Mouse (Mus musculus): Measurements from ENCODE around the gene Skp1a. TPM values are rescaled to one million over a fixed set of nuclear protein-coding genes. Genes with fewer than 3 reads are reported as not detected.

Skp1a gene
- total and polyA plus RNA-seq, 3 experiments = 169 to 371 (median 209) TPM

DNA sequence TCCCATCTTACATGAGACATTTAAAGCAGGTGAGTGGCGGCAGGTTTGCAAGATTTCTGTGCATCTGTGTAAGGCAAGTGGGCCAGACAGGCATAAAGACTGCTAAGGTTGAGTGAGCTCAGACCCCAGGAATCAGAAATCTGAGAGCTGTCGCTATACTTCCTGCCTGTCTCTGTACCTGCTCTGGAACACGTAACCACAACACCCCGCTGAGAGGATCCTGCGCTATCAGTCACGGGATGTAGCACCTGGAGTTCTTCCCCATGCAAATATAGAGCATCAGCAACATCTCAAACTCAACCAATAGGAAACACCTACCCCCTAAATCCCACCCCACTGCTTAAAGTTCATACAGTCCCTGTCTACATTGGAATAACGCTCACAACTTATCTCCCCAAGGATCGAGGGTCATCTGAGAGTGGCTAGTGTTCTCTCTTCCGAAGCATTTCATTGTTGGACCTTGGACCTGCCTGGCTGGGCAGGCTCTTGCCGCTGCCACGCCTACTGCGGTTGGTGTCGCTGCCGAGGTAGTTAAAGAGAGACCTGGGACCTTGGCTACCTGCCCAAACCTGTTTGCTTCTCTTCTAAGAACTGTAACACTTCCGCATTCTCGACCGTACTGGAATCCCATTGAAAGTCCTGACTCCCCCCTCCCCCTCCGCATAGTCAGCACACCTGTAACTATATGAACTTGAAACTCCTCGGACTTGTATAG is 7.7 kb upstream of the Skp1a start:
- H3K36me3 ChIP-seq (replicated peaks in 1 of 2; ENCODE audit: control insufficient read depth in 1 of 2, insufficient read depth in 1 of 2, low read length in 1 of 2) = no peaks in the 10 kb centered on the region
- dilution Hi-C loops (cut with MboI; ENCODE audit: extremely low pct_ligation_motif_present, extremely low pct_unique_long_range_greater_than_20kb, low sequenced_read_pairs) = no loop called here
- H3K4me3 ChIP-seq (replicated peaks in 1 of 3; ENCODE audit: low read depth in 2 of 3, low read length in 2 of 3, poor library complexity in 1 of 3) = peak overlapping the region in 2 of 3 experiments; percentile 8 to 20
- H3K4me1 ChIP-seq (ENCODE audit: control insufficient read depth in 1 of 2, insufficient read depth in 2 of 2) = peaks cover 0 to 16% of the 10 kb centered on the region in 2 experiments; a peak in 2 of 4 replicates
- peak overlapping the region; percentile 83 for H3K4me2 ChIP-seq (ENCODE audit: insufficient read depth, low read depth, poor library complexity, severe bottlenecking)
- in situ Hi-C loops (cut with MboI; ENCODE audit: low pct_ligation_motif_present, low pct_unique_long_range_greater_than_20kb, low sequenced_read_pairs) = loop anchor here (10.0 kb wide), 2 partner anchors 79 to 169 kb away; partner anchors contain the start of gene Olfr1373
- no peak overlapping the region for H3K27ac ChIP-seq (ENCODE audit: insufficient read depth, low read depth)
- TF ChIP-seq ETS1 (conservative IDR thresholded peaks at IDR 0.05; ENCODE audit: low read depth, low read length) = no peak
- TF ChIP-seq GABPA (IDR thresholded peaks at IDR 0.05; ENCODE audit: insufficient replicate concordance, low read depth, low read length) = no peak
- no peak for TF ChIP-seq NRF1 (IDR thresholded peaks at IDR 0.05; ENCODE audit: low read depth, low read length)
- peak; percentile 68; the same call in 1 of the 2 replicates for TF ChIP-seq ELF1 (IDR thresholded peaks at IDR 0.05; ENCODE audit: low read depth, low read length)
- TF ChIP-seq BHLHE40 (IDR thresholded peaks at IDR 0.05; ENCODE audit: low read depth, low read length) = peak; percentile 92
- no peak for TF ChIP-seq MAX (IDR thresholded peaks at IDR 0.05; ENCODE audit: low read length)
- TF ChIP-seq JUN (IDR thresholded peaks at IDR 0.05; ENCODE audit: insufficient read depth, low read depth, low read length) = no peak
- peak; percentile 16; the same call in 1 of the 2 replicates for TF ChIP-seq IRF4 (IDR thresholded peaks at IDR 0.05; ENCODE audit: low read depth, low read length)
- DNase-seq (ENCODE audit: extremely low read depth) = no peak
- H3K79me2 ChIP-seq (replicated peaks; ENCODE audit: control insufficient read depth, extremely low read depth, insufficient read depth, poor library complexity, severe bottlenecking) = no peaks in the 10 kb centered on the region
- H3K9me3 ChIP-seq (replicated peaks; ENCODE audit: low read length) = no peaks in the 10 kb centered on the region
- H3K9ac ChIP-seq (ENCODE audit: insufficient read depth, low read depth) = no peak overlapping the region
- peaks cover 11% of the 10 kb centered on the region for H3K27me3 ChIP-seq (replicated peaks)

DNA sequence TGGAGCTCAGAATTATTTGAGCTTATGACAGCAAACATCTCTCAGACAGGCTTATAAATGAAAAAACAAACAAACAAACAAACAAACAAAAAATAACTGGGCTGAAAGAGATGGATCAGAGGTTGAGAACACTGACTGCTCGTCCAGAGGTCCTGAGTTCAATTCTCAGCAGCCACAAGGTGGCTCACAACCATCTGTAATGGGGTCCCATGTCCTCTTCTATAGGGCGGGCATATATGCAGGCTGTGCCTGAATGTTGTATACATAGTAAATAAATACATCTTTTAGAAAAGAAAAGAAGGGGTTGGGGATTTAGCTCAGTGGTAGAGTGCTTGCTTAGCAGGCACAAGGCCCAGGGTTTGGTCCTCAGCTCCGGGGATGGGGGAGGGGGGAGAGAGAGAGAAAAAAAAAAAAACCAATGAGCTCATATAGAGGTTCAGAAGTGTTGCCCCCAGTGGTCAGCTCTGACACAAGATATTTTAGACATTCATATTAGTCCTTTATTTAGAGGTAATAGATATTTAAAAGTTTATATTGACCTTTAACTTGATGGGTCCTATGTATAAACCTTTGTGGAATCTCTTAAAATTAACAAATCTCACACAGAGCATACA is 5.7 kb upstream of the Skp1a start:
- no peaks in the 10 kb centered on the region for H3K36me3 ChIP-seq (replicated peaks in 1 of 2; ENCODE audit: control insufficient read depth in 1 of 2, insufficient read depth in 1 of 2, low read length in 1 of 2)
- dilution Hi-C loops (cut with MboI; ENCODE audit: extremely low pct_ligation_motif_present, extremely low pct_unique_long_range_greater_than_20kb, low sequenced_read_pairs) = no loop called here
- H3K4me1 ChIP-seq (ENCODE audit: control insufficient read depth in 1 of 2, insufficient read depth in 2 of 2) = peaks cover 0 to 16% of the 10 kb centered on the region in 2 experiments; a peak in 2 of 4 replicates
- H3K27ac ChIP-seq (ENCODE audit: insufficient read depth, low read depth) = no peak overlapping the region
- in situ Hi-C loops (cut with MboI; ENCODE audit: low pct_ligation_motif_present, low pct_unique_long_range_greater_than_20kb, low sequenced_read_pairs) = loop anchor here (10.0 kb wide), 2 partner anchors 81 to 171 kb away; partner anchors contain the start of gene Olfr1373
- H3K79me2 ChIP-seq (replicated peaks; ENCODE audit: control insufficient read depth, extremely low read depth, insufficient read depth, poor library complexity, severe bottlenecking) = no peaks in the 10 kb centered on the region
- no peak overlapping the region for H3K9ac ChIP-seq (ENCODE audit: insufficient read depth, low read depth)
- no peak overlapping the region for H3K4me3 ChIP-seq (replicated peaks in 1 of 3; ENCODE audit: low read depth in 2 of 3, low read length in 2 of 3, poor library complexity in 1 of 3)
- H3K4me2 ChIP-seq (ENCODE audit: insufficient read depth, low read depth, poor library complexity, severe bottlenecking) = no peak overlapping the region
- no peaks in the 10 kb centered on the region for H3K9me3 ChIP-seq (replicated peaks; ENCODE audit: low read length)
- peaks cover 15% of the 10 kb centered on the region for H3K27me3 ChIP-seq (replicated peaks)
- no peak for DNase-seq (ENCODE audit: extremely low read depth)
- TF ChIP-seq SMC3 (IDR thresholded peaks at IDR 0.05; ENCODE audit: low read depth, low read length) = peak; percentile 61
- no peak for TF ChIP-seq EP300 (IDR thresholded peaks at IDR 0.05; ENCODE audit: low read length)
- TF ChIP-seq PAX5 (IDR thresholded peaks at IDR 0.05; ENCODE audit: low read length) = no peak
- peak in 1 of 2 experiments; percentile 59; a peak in 2 of 4 replicates for TF ChIP-seq CTCF (conservative IDR thresholded peaks at IDR 0.05 in 1 of 2, IDR thresholded peaks at IDR 0.05 in 1 of 2; ENCODE audit: low read depth in 2 of 2, low read length in 2 of 2)
- TF ChIP-seq MAZ (IDR thresholded peaks at IDR 0.05; ENCODE audit: low read depth, low read length) = no peak
- no peak for TF ChIP-seq NRF1 (IDR thresholded peaks at IDR 0.05; ENCODE audit: low read depth, low read length)
- TF ChIP-seq CHD1 (IDR thresholded peaks at IDR 0.05; ENCODE audit: low read depth, low read length) = no peak
- no peak for TF ChIP-seq HCFC1 (IDR thresholded peaks at IDR 0.05; ENCODE audit: low read depth, low read length)
- no peak for TF ChIP-seq GABPA (IDR thresholded peaks at IDR 0.05; ENCODE audit: insufficient replicate concordance, low read depth, low read length)
- peak; percentile 39 for TF ChIP-seq RAD21 (IDR thresholded peaks at IDR 0.05; ENCODE audit: low read depth, low read length)
- no peak for TF ChIP-seq MXI1 (IDR thresholded peaks at IDR 0.05; ENCODE audit: low read depth, low read length)
- TF ChIP-seq ZC3H11A (IDR thresholded peaks at IDR 0.05; ENCODE audit: low read depth, low read length) = no peak
- no peak for TF ChIP-seq POLR2A (IDR thresholded peaks at IDR 0.05; ENCODE audit: low read depth, low read length)
- TF ChIP-seq MEF2A (IDR thresholded peaks at IDR 0.05; ENCODE audit: borderline replicate concordance, low read depth, low read length) = no peak
- TF ChIP-seq POLR2AphosphoS2 (IDR thresholded peaks at IDR 0.05; ENCODE audit: low read depth, low read length) = no peak
- no peak for TF ChIP-seq MAFK (IDR thresholded peaks at IDR 0.05; ENCODE audit: insufficient replicate concordance, low read length)
- no peak for TF ChIP-seq NELFE (IDR thresholded peaks at IDR 0.05; ENCODE audit: low read depth, low read length)
- TF ChIP-seq SIN3A (IDR thresholded peaks at IDR 0.05; ENCODE audit: low read length) = no peak
- no peak for TF ChIP-seq BHLHE40 (IDR thresholded peaks at IDR 0.05; ENCODE audit: low read depth, low read length)
- no peak for TF ChIP-seq KAT2A (IDR thresholded peaks at IDR 0.05; ENCODE audit: insufficient replicate concordance, low read length)
- no peak for TF ChIP-seq JUND (conservative IDR thresholded peaks at IDR 0.05; ENCODE audit: low read depth, low read length)
- no peak for TF ChIP-seq ZMIZ1 (IDR thresholded peaks at IDR 0.05; ENCODE audit: low read depth, low read length)
- no peak for TF ChIP-seq TCF12 (IDR thresholded peaks at IDR 0.05; ENCODE audit: low read depth, low read length)
- TF ChIP-seq CHD2 (IDR thresholded peaks at IDR 0.05; ENCODE audit: low read length) = no peak
- TF ChIP-seq IRF4 (IDR thresholded peaks at IDR 0.05; ENCODE audit: low read depth, low read length) = 0 out of 2 replicates have a peak, but pooled peaks have one; percentile 21
- no peak for TF ChIP-seq MYC (IDR thresholded peaks at IDR 0.05; ENCODE audit: low read depth, low read length)
- no peak for TF ChIP-seq JUN (IDR thresholded peaks at IDR 0.05; ENCODE audit: insufficient read depth, low read depth, low read length)
- TF ChIP-seq MAX (IDR thresholded peaks at IDR 0.05; ENCODE audit: low read length) = no peak
